ENCODE assay signal across 8 mouse cellular contexts in genomic region chr7:37336851-37337531, GRCm38 (mm10).
DNase-seq lines count a peak whose midpoint lies in the region; ATAC-seq and TF ChIP-seq lines count a peak whose summit lies in the region.

No protein-coding gene starts in this region.

- no peak for TF ChIP-seq CTCF in lung, embryonic 14.5 days (IDR thresholded peaks at IDR 0.05; ENCODE audit: low read depth)

- no peaks in the 10 kb centered on the region for H3K9me3 ChIP-seq in lung, embryonic 14.5 days (ENCODE audit: low read depth, low read length)
- no peaks in the 10 kb centered on the region for H3K9me3 ChIP-seq in embryonic facial prominence, embryonic 15.5 days (replicated peaks)
- H3K9me3 ChIP-seq in hindbrain, embryonic 12.5 days (replicated peaks): no peaks in the 10 kb centered on the region
- no peaks in the 10 kb centered on the region for H3K9me3 ChIP-seq in limb, embryonic 12.5 days

- peak overlapping the region; percentile 45 for H3K9ac ChIP-seq in lung, embryonic 14.5 days
- H3K9ac ChIP-seq in embryonic facial prominence, embryonic 15.5 days: 0 out of 2 replicates have a peak overlapping the region, but pooled peaks have one; percentile 26
- H3K9ac ChIP-seq in hindbrain, embryonic 12.5 days: peak overlapping the region; percentile 60
- peak overlapping the region; percentile 19 for H3K9ac ChIP-seq in limb, embryonic 12.5 days (replicated peaks)

- H3K27ac ChIP-seq in lung, embryonic 14.5 days (ENCODE audit: low read depth): no peak overlapping the region
- H3K27ac ChIP-seq in embryonic facial prominence, embryonic 15.5 days (replicated peaks): peak overlapping the region; percentile 74
- peak overlapping the region; percentile 64 for H3K27ac ChIP-seq in hindbrain, embryonic 12.5 days
- peak overlapping the region; percentile 89 for H3K27ac ChIP-seq in limb, embryonic 12.5 days

- DNase-seq in lung, embryonic 14.5 days: peak; percentile 71
- DNase-seq in lung, postnatal 4 days: no peak
- peak; percentile 78 to 85 for DNase-seq in right cerebral cortex, adult 2 months (ENCODE audit: low spot score in 2 of 2)
- no peak for DNase-seq in thymus, postnatal 10 days (ENCODE audit: low spot score in 2 of 2)

- H3K4me3 ChIP-seq in lung, embryonic 14.5 days (ENCODE audit: low read depth, low read length): peak overlapping the region; percentile 37
- peak overlapping the region; percentile 38 for H3K4me3 ChIP-seq in embryonic facial prominence, embryonic 15.5 days (replicated peaks)
- peak overlapping the region; percentile 34 for H3K4me3 ChIP-seq in hindbrain, embryonic 12.5 days
- H3K4me3 ChIP-seq in limb, embryonic 12.5 days (replicated peaks): peak overlapping the region; percentile 40

- H3K27me3 ChIP-seq in lung, embryonic 14.5 days (ENCODE audit: insufficient read depth, low read length): peaks cover 3% of the 10 kb centered on the region; the same call in 1 of the 2 replicates
- H3K27me3 ChIP-seq in embryonic facial prominence, embryonic 15.5 days: peaks cover 30% of the 10 kb centered on the region
- peaks cover 4% of the 10 kb centered on the region; the same call in 1 of the 2 replicates for H3K27me3 ChIP-seq in hindbrain, embryonic 12.5 days
- H3K27me3 ChIP-seq in limb, embryonic 12.5 days: peaks cover 9% of the 10 kb centered on the region; the same call in 1 of the 2 replicates

- peak overlapping the region; percentile 76 for H3K4me2 ChIP-seq in lung, embryonic 14.5 days
- peak overlapping the region; percentile 76 for H3K4me2 ChIP-seq in embryonic facial prominence, embryonic 15.5 days (replicated peaks)
- peak overlapping the region; percentile 66 for H3K4me2 ChIP-seq in hindbrain, embryonic 12.5 days (replicated peaks)
- peak overlapping the region; percentile 74 for H3K4me2 ChIP-seq in limb, embryonic 12.5 days

- peaks cover 16% of the 10 kb centered on the region; the same call in 1 of the 2 replicates for H3K4me1 ChIP-seq in lung, embryonic 14.5 days (ENCODE audit: insufficient read depth)
- H3K4me1 ChIP-seq in embryonic facial prominence, embryonic 15.5 days: peaks cover 41% of the 10 kb centered on the region
- H3K4me1 ChIP-seq in hindbrain, embryonic 12.5 days: peaks cover 36% of the 10 kb centered on the region
- peaks cover 47% of the 10 kb centered on the region for H3K4me1 ChIP-seq in limb, embryonic 12.5 days (replicated peaks)

- ATAC-seq in lung, embryonic 14.5 days (ENCODE audit: insufficient read depth): no peak; the same call in 1 of the 2 replicates
- ATAC-seq in embryonic facial prominence, embryonic 15.5 days (ENCODE audit: insufficient number of reproducible peaks, low FRiP score, low TSS enrichment, low read depth): no peak
- peak; percentile 43; the same call in 1 of the 2 replicates for ATAC-seq in hindbrain, embryonic 12.5 days (ENCODE audit: low FRiP score)
- 0 out of 2 replicates have a peak, but pooled peaks have one; percentile 8 for ATAC-seq in limb, embryonic 12.5 days (ENCODE audit: insufficient number of reproducible peaks, insufficient read depth, low FRiP score, low TSS enrichment, low read depth)
- no peak for ATAC-seq in erythroid progenitor cell, adult 5-6 weeks (replicated peaks; ENCODE audit: low FRiP score, poor library complexity, severe bottlenecking)

- 5% methylated on average over 28 of the region's 28 CpGs for WGBS in lung, embryonic 14.5 days
- WGBS in embryonic facial prominence, embryonic 15.5 days: 2% methylated on average over 28 of the region's 28 CpGs
- WGBS in hindbrain, embryonic 12.5 days: 9% methylated on average over 28 of the region's 28 CpGs
- WGBS in limb, embryonic 12.5 days: 2% methylated on average over 28 of the region's 28 CpGs

- H3K36me3 ChIP-seq in lung, embryonic 14.5 days (ENCODE audit: insufficient read depth): no peaks in the 10 kb centered on the region
- no peaks in the 10 kb centered on the region for H3K36me3 ChIP-seq in embryonic facial prominence, embryonic 15.5 days
- H3K36me3 ChIP-seq in hindbrain, embryonic 12.5 days: no peaks in the 10 kb centered on the region
- H3K36me3 ChIP-seq in limb, embryonic 12.5 days: no peaks in the 10 kb centered on the region

Comparison
In these comparisons a context has a peak if more than half of its experiments do, and no peak if none do; other contexts are left out.
1. DNase-seq: peak in lung, embryonic 14.5 days (single experiment) and right cerebral cortex, adult 2 months (2 of 2); none in lung, postnatal 4 days (0 of 2) and thymus, postnatal 10 days (0 of 2).
2. ATAC-seq: peak in hindbrain, embryonic 12.5 days (single experiment) and limb, embryonic 12.5 days (single experiment); none in lung, embryonic 14.5 days (single experiment), embryonic facial prominence, embryonic 15.5 days (single experiment) and erythroid progenitor cell, adult 5-6 weeks (single experiment).
3. Peak in every context shown above with its lines, with median percentiles within 50 percentile points of each other: H3K4me2 ChIP-seq, H3K4me3 ChIP-seq and H3K9ac ChIP-seq.